Mouse (Mus musculus) midbrain, embryonic 13.5 days (tissue): Measurements from ENCODE around the gene Limd1. TPM values are rescaled to one million over a fixed set of nuclear protein-coding genes. Genes with fewer than 3 reads are reported as not detected.

Experiments
- ATAC-seq: fragments of 200-750 bp; cut with Nextera tagmentation; 2 replicates; pipeline ENCODE4 v1.8.0; 2017; ENCODE audit warnings: mild to moderate bottlenecking, moderate TSS enrichment, moderate library complexity
- H3K27ac ChIP-seq: fragments of 300-500 bp; sonication (generic); 2 replicates; pipeline ENCODE4 v1.5.1; 2015; ENCODE audit warnings: inconsistent platforms, mild to moderate bottlenecking, moderate library complexity
- H3K27me3 ChIP-seq: fragments of 300-500 bp; sonication (generic); 2 replicates; pipeline ENCODE4 v1.6.1; 2015; ENCODE audit warnings: mild to moderate bottlenecking, inconsistent platforms
- H3K36me3 ChIP-seq: fragments of 300-500 bp; sonication (generic); 2 replicates; pipeline ENCODE4 v1.6.1; 2015; ENCODE audit warnings: mild to moderate bottlenecking, inconsistent platforms
- H3K4me1 ChIP-seq: fragments of 300-500 bp; sonication (generic); replicated peaks from 2 replicates; pipeline ENCODE4 v1.6.1; 2015; ENCODE audit warnings: inconsistent platforms
- H3K4me2 ChIP-seq: fragments of 300-500 bp; sonication (generic); replicated peaks from 2 replicates; pipeline ENCODE4 v1.6.1; 2015; ENCODE audit warnings: moderate library complexity, mild to moderate bottlenecking, inconsistent platforms
- H3K4me3 ChIP-seq: fragments of 300-500 bp; sonication (generic); replicated peaks from 2 replicates; pipeline ENCODE4 v1.5.1; 2015; ENCODE audit warnings: mild to moderate bottlenecking, inconsistent platforms
- H3K9ac ChIP-seq: fragments of 300-500 bp; sonication (generic); replicated peaks from 2 replicates; pipeline ENCODE4 v1.6.1; 2015; ENCODE audit warnings: mild to moderate bottlenecking, inconsistent platforms
- H3K9me3 ChIP-seq: fragments of 300-500 bp; sonication (generic); 2 replicates; pipeline ENCODE4 v1.6.1; 2016; ENCODE audit warnings: mild to moderate bottlenecking, inconsistent platforms
- WGBS: fragments of 180-500 bp; shearing (Covaris S2); methylation state at CpG from one replicate; pipeline ENCODE4 v1.1.7; 2015; 5-methylcytosine and 5-hydroxymethylcytosine counted together
- polyA plus RNA-seq: library from polyadenylated mRNA; unstranded; fragments of >200 nt; fragmentation: Nextera tagmentation; extraction: Ambion mirVana; gene quantifications from 2 replicates; pipeline ENCODE4 v1.2.1, GENCODE M21; 2015

Limd1 gene
- polyA plus RNA-seq, 1 experiment from 2014 or later, result 22.7 TPM

DNA sequence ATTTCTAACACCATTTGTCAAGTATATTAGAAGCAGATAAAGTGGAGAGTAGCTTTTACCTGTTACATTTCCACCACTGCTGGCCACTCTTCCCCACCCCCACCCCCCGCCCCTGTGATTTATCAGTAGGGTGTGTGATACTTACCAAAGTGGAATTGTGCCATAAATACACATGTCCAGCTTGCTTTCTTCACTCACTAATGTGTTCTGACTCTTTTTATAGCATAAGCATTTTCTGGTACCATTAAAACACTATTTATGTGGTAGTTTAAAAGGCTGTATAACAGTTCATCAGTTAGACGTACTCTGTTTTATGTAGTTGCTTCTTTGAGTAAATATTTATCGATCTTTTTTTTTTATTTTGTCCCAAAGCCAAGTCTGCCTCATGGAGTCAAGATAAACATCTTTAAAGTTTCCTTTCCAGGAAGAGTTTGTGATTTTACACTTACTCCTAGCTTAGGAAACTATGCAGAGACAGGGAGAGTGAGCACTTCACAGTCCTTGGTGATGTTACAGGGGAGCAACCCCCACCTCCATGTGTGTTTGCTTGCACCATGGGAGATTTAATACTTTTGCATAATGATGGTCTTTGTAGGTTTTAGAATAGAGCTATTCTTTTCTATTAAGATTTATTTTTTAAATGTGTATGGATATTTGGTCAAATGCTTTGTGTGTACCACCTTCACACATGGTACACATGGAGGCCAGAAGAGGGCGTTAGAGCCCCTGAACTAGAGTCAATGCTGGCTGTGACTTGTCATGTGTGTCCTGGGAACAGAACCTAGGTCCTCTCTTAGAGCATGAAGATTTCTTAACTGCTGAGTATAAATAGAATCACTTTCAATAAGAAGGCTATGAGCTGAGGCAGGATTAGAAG, 28.0 kb downstream of the Limd1 start:
- H3K27ac ChIP-seq, result no peak overlapping the region
- WGBS, result 86% methylated on average over 4 of the region's 4 CpGs
- no peaks in the 10 kb centered on the region for H3K9me3 ChIP-seq
- H3K9ac ChIP-seq, result no peak overlapping the region
- ATAC-seq, result no peak
- no peaks in the 10 kb centered on the region for H3K27me3 ChIP-seq
- H3K4me3 ChIP-seq, result no peak overlapping the region
- H3K4me2 ChIP-seq, result no peak overlapping the region
- H3K36me3 ChIP-seq, result peaks cover 9% of the 10 kb centered on the region
- 0 out of 2 replicates have a peak, but pooled peaks cover 6% of the 10 kb centered on the region for H3K4me1 ChIP-seq

DNA sequence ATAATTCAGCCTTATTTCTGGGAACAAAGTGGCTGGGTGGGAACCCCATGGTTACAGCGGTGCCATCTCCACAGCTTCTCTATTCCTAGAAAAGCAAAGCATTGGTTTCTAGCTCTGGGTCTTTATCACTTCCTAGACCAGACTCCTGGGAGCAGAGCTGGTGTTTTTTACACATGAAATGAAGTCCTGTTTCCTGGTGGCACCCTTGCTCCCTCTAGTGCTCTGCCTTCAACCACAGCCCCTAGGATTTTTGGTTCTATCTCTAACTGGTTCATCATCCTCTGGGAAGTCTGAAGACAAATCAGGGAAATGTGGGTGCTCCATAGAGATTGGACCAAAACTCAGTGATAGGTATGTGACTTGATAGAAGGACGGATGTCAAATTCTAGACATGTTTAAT, 28.9 kb downstream of the Limd1 start:
- Histone ChIP-seq H3K9me3 (no peaks in the 10 kb centered on the region), H3K4me1 (0 out of 2 replicates have a peak, but pooled peaks cover 6% of the 10 kb centered on the region), H3K27ac (no peak overlapping the region), H3K9ac (no peak overlapping the region), H3K4me2 (no peak overlapping the region), H3K36me3 (peaks cover 13% of the 10 kb centered on the region), H3K27me3 (no peaks in the 10 kb centered on the region), H3K4me3 (no peak overlapping the region)
- no peak for ATAC-seq
- 82% methylated on average over 2 of the region's 2 CpGs for WGBS

DNA sequence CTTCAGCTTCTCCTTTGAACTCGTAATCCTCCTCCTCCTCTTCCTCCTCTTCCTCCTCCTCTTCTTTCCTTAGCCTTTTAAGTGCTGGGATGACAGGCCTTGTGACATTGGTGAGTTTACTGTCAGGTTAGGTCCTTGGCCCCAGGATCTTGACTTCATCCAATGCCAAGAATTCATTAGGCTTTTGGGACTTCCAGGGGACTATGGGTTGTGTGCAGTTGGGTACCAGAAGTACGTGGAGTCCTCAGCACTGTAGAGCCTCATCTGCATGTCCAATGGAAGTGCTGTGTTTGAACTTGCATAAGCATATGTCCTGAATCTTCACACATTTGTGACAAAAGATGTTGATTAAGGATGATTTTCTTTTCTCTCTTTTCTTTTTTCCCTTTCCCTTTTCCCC, 30.5 kb downstream of the Limd1 start:
- Histone ChIP-seq H3K36me3 (peaks cover 17% of the 10 kb centered on the region), H3K4me1 (0 out of 2 replicates have a peak, but pooled peaks cover 6% of the 10 kb centered on the region), H3K27me3 (no peaks in the 10 kb centered on the region), H3K27ac (no peak overlapping the region), H3K4me2 (no peak overlapping the region), H3K9me3 (no peaks in the 10 kb centered on the region), H3K4me3 (no peak overlapping the region), H3K9ac (no peak overlapping the region)
- ATAC-seq, result no peak
- 84% methylated on average over 2 of the region's 2 CpGs for WGBS

DNA sequence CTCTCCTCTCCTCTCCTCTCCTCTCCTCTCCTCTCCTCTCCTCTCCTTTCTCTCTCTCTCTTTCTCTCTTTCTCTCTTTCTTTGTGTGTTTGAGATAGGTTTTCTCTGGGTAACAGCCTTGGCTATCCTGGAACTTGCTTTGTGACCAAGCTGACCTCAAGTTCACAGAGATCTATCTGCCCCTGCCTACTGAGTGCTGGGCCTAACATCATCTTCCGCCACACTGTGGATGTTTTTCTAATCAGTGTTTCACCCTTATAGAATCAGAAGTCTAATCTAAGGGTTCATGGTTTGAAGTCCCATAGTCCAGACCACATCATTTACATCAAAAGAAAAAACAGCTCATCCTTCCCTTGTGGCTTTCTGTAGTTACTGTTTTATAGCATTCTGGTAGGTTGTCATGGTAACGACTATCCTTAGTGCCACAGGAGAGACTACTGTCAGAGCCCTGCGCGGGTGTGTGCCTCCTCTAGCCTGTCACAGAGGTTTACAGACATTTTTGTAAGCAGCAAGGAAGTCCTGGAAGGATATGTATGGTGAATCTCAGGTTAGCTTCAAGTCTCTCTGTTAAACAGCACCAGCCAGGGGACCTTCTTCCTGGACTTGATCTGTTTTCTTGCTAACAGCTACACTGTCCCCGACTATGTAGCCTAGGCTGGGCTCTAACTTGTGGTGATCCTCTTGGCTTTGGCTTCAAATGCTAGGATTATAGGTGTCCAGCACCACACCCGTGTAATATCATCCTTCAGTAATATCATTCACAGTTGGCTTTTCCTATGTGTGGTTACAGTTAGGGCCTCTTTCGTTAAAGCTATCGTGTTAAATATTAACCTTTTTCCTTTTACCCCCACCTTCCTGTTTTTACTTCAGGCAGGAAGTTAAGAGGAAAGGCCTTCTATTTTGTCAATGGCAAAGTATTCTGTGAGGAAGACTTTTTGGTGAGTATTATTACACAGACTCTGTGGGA, 31.4 kb downstream of the Limd1 start:
- Histone ChIP-seq H3K4me1 (0 out of 2 replicates have a peak, but pooled peaks cover 6% of the 10 kb centered on the region), H3K27me3 (no peaks in the 10 kb centered on the region), H3K9ac (no peak overlapping the region), H3K9me3 (no peaks in the 10 kb centered on the region), H3K4me2 (no peak overlapping the region), H3K4me3 (no peak overlapping the region), H3K36me3 (peaks cover 17% of the 10 kb centered on the region), H3K27ac (peak overlapping the region; percentile 44)
- WGBS, result 80% methylated on average over 8 of the region's 8 CpGs
- ATAC-seq, result peak; percentile 60; the same call in 1 of the 2 replicates

GRCm38 (mm10) chr9:123510926-123511325, 32.4 kb downstream of the Limd1 start:
- no peak overlapping the region for H3K4me2 ChIP-seq
- H3K27ac ChIP-seq, result no peak overlapping the region
- H3K9me3 ChIP-seq, result no peaks in the 10 kb centered on the region
- no peak overlapping the region for H3K4me3 ChIP-seq
- H3K36me3 ChIP-seq, result peaks cover 17% of the 10 kb centered on the region
- no peak overlapping the region for H3K9ac ChIP-seq
- H3K27me3 ChIP-seq, result no peaks in the 10 kb centered on the region
- 94% methylated on average over 5 of the region's 5 CpGs for WGBS
- H3K4me1 ChIP-seq, result 0 out of 2 replicates have a peak, but pooled peaks cover 6% of the 10 kb centered on the region
- no peak for ATAC-seq

DNA sequence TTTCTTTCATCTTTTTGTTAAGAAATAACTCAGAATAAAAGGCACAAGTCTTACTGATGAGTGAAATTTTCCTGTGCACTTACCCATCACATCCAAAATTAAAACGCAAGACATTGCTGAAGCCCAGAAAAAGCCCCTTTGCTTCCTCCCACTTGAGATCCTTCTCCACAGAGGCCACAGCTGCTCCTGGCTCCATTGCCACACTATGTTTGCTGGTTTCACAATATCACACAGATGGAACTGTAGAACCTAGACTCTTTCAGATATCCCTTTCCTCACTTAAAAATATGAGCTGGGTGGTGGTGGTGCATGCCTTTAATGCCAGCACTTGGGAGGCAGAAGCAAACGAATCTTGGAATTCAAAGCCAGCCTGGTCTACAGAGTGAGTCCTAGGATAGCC, 34.0 kb downstream of the Limd1 start:
- Histone ChIP-seq H3K36me3 (peaks cover 24% of the 10 kb centered on the region), H3K4me3 (no peak overlapping the region), H3K27ac (no peak overlapping the region), H3K9me3 (no peaks in the 10 kb centered on the region), H3K4me2 (no peak overlapping the region), H3K27me3 (no peaks in the 10 kb centered on the region), H3K4me1 (0 out of 2 replicates have a peak, but pooled peaks cover 6% of the 10 kb centered on the region), H3K9ac (no peak overlapping the region)
- no peak for ATAC-seq
- WGBS, result 86% methylated on average over 2 of the region's 2 CpGs

DNA sequence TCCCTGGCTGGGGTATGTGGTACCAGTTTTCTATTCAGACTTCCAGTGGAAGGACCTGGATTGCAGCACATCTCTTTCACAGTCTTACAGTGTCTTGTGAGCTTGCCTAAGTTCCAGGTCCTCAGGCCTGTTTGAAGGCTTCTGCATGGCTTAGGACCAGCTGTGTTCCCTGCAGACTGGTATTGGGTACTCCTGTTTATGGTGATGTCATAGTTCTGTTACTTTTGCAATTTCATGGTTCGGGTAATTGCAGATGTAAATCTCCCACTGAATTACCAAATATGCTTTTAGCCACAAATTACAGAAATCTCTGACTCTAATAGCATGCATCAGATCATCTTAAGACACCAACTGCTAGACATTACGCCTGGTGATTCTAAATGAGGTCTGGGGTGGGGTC, 36.6 kb downstream of the Limd1 start:
- peaks cover 40% of the 10 kb centered on the region for H3K36me3 ChIP-seq
- WGBS, result 98% methylated on average over 2 of the region's 2 CpGs
- H3K4me3 ChIP-seq, result no peak overlapping the region
- ATAC-seq, result no peak
- no peak overlapping the region for H3K4me2 ChIP-seq
- H3K27ac ChIP-seq, result no peak overlapping the region
- H3K9ac ChIP-seq, result no peak overlapping the region
- no peaks in the 10 kb centered on the region for H3K9me3 ChIP-seq
- H3K27me3 ChIP-seq, result no peaks in the 10 kb centered on the region
- H3K4me1 ChIP-seq, result 0 out of 2 replicates have a peak, but pooled peaks cover 1% of the 10 kb centered on the region

GRCm38 (mm10) chr9:123516641-123517385, 38.3 kb downstream of the Limd1 start:
- Histone ChIP-seq H3K4me1 (no peaks in the 10 kb centered on the region), H3K27me3 (no peaks in the 10 kb centered on the region), H3K9me3 (no peaks in the 10 kb centered on the region), H3K4me2 (no peak overlapping the region), H3K27ac (no peak overlapping the region), H3K9ac (no peak overlapping the region), H3K4me3 (no peak overlapping the region), H3K36me3 (peaks cover 38% of the 10 kb centered on the region)
- no peak for ATAC-seq
- WGBS, result 93% methylated on average over 7 of the region's 7 CpGs

- no peaks in the 10 kb centered on the region for H3K9me3 ChIP-seq
- no peak overlapping the region for H3K4me2 ChIP-seq
- H3K9ac ChIP-seq, result no peak overlapping the region
- H3K27me3 ChIP-seq, result no peaks in the 10 kb centered on the region
- H3K27ac ChIP-seq, result no peak overlapping the region
- no peak for ATAC-seq
- peaks cover 31% of the 10 kb centered on the region for H3K36me3 ChIP-seq
- no peaks in the 10 kb centered on the region for H3K4me1 ChIP-seq
- WGBS, result 92% methylated on average over 13 of the region's 13 CpGs
- no peak overlapping the region for H3K4me3 ChIP-seq
These were observed 40.7 kb downstream of the Limd1 start for GRCm38 (mm10) chr9:123518969-123519894.

DNA sequence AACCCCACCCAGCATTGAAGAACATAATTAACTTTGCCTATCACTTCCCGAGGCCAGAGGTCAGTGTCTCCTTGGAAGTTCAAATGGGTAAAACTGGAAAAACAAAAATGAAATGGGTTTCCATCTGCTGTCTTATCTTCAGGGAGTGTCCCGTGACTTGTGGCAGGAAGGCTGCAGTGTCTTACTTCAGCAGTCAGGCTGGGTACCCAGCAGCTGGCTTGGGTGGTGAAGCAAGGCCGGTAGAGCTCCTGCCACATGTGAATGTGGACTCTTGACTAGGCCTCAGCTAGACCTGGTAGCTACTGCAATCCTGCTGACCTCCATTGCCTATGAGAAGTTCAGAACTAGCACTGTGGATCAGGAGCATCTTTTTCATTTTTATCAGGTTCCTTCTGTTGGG, 42.2 kb downstream of the Limd1 start:
- no peaks in the 10 kb centered on the region for H3K4me1 ChIP-seq
- H3K4me2 ChIP-seq, result no peak overlapping the region
- H3K27me3 ChIP-seq, result no peaks in the 10 kb centered on the region
- peaks cover 31% of the 10 kb centered on the region for H3K36me3 ChIP-seq
- ATAC-seq, result no peak
- no peak overlapping the region for H3K27ac ChIP-seq
- H3K9ac ChIP-seq, result no peak overlapping the region
- 98% methylated on average over 3 of the region's 3 CpGs for WGBS
- H3K9me3 ChIP-seq, result no peaks in the 10 kb centered on the region
- H3K4me3 ChIP-seq, result no peak overlapping the region

DNA sequence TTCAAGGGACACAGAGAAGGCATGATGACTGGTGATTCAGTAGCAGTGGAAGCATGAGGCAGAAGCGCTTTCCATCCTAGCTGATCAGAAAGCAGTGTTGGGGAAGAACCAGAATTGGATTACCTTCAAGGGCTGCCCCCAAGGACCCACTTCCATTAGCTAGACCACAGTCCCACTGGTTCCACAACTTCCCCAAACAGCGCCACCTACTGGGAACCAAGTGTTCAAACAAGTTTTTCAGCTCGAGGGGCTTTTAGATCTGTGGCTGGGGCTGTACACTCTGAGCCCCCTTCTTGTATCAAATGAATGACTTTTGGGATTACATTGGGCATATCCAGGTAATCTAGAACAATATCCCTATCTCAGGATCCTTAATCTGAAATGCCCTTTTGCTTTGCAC, 45.2 kb downstream of the Limd1 start:
- Histone ChIP-seq H3K36me3 (peaks cover 21% of the 10 kb centered on the region), H3K9me3 (no peaks in the 10 kb centered on the region), H3K9ac (no peak overlapping the region), H3K27me3 (no peaks in the 10 kb centered on the region), H3K4me1 (peaks cover 9% of the 10 kb centered on the region), H3K4me3 (no peak overlapping the region), H3K4me2 (no peak overlapping the region), H3K27ac (no peak overlapping the region)
- no peak for ATAC-seq
- WGBS, result 30% methylated on average over 3 of the region's 3 CpGs
